In genomic region chr7:98427115-98427835, GRCm38 (mm10) we compare ENCODE assay signal across 23 mouse cellular contexts. TPM values are rescaled to one million over a fixed set of nuclear protein-coding genes. Genes with fewer than 3 reads are reported as not detected.
A peak's percentile ranks its signal among the peaks of the same experiment; 100 is the strongest.
DNase-seq lines count a peak whose midpoint lies in the region; ATAC-seq and TF ChIP-seq lines count a peak whose summit lies in the region.
"Had no signal": no experiment of that assay in that cellular context is flagged by ENCODE, and none has a peak within 500 bp of the region (broad histone marks: within the 10 kb centered on the region; RNA-seq: fewer than 3 reads in every experiment).

No protein-coding gene starts in this region.

- DNase-seq in forebrain, embryonic 11.5 days (ENCODE audit: low spot score), result peak; percentile 41
- no peak for DNase-seq in forebrain, embryonic 10.5 days (ENCODE audit: extremely low spot score, low spot score)
- peak; percentile 16 for DNase-seq in lung, postnatal 36 days
- DNase-seq in lung, postnatal 25 days (ENCODE audit: low spot score), result no peak
- peak; percentile 74 for DNase-seq in fibroblast of lung, adult 2 months (ENCODE audit: low read depth)
- DNase-seq in kidney, adult 2 months, result no peak
- no peak for DNase-seq in MN1 (ENCODE audit: low spot score)
- DNase-seq: adrenal gland, postnatal 10 days; kidney, postnatal 25 days; lung, embryonic 14.5 days; spleen, adult 18-20 months had no signal

- no peaks in the 10 kb centered on the region for H3K36me3 ChIP-seq in forebrain, embryonic 11.5 days (ENCODE audit: control insufficient read depth, insufficient read depth, low read length)
- no peaks in the 10 kb centered on the region for H3K36me3 ChIP-seq in forebrain, embryonic 10.5 days (replicated peaks)
- no peaks in the 10 kb centered on the region for H3K36me3 ChIP-seq in kidney, adult 2 months (ENCODE audit: control insufficient read depth, insufficient read depth, low read length)
- H3K36me3 ChIP-seq: heart, embryonic 15.5 days; hindbrain, embryonic 13.5 days; midbrain, embryonic 10.5 days had no signal

- H3K4me1 ChIP-seq in forebrain, embryonic 11.5 days (replicated peaks; ENCODE audit: control insufficient read depth, insufficient read depth, low read length), result no peaks in the 10 kb centered on the region
- H3K4me1 ChIP-seq in forebrain, embryonic 10.5 days, result peaks cover 20% of the 10 kb centered on the region
- H3K4me1 ChIP-seq in kidney, adult 2 months (ENCODE audit: control insufficient read depth, insufficient read depth, low read length), result no peaks in the 10 kb centered on the region
- H3K4me1 ChIP-seq: heart, embryonic 15.5 days had no signal

- no peak for ATAC-seq in forebrain, embryonic 11.5 days (replicated peaks; ENCODE audit: low FRiP score)
- peak; percentile 90 for ATAC-seq in monocyte, adult 5-6 weeks (replicated peaks; ENCODE audit: insufficient number of reproducible peaks, low FRiP score, low TSS enrichment, poor library complexity, severe bottlenecking)
- ATAC-seq: forebrain, embryonic 14.5 days; intestine, embryonic 16.5 days had no signal

- no peak for TF ChIP-seq POLR2A in kidney, adult 2 months (IDR thresholded peaks at IDR 0.05; ENCODE audit: low read depth, low read length)

- H3K4me2 ChIP-seq in forebrain, embryonic 11.5 days (ENCODE audit: low read depth, low read length, severe bottlenecking), result no peak overlapping the region
- H3K4me2 ChIP-seq: heart, embryonic 15.5 days; hindbrain, embryonic 13.5 days; liver, embryonic 11.5 days; lung, embryonic 14.5 days had no signal

- H3K9me3 ChIP-seq in forebrain, embryonic 11.5 days (ENCODE audit: control insufficient read depth, low read length), result no peaks in the 10 kb centered on the region; the same call in 1 of the 2 replicates
- H3K9me3 ChIP-seq in forebrain, embryonic 10.5 days, result no peaks in the 10 kb centered on the region
- H3K9me3 ChIP-seq: heart, embryonic 15.5 days; hindbrain, embryonic 13.5 days; midbrain, embryonic 10.5 days had no signal

- 90% methylated on average over 11 of the region's 11 CpGs for WGBS in forebrain, embryonic 11.5 days
- WGBS in forebrain, embryonic 10.5 days, result 87% methylated on average over 11 of the region's 11 CpGs
- WGBS in kidney, adult 2 months, result 70% methylated on average over 11 of the region's 11 CpGs

- TF ChIP-seq CTCF in kidney, adult 2 months (conservative IDR thresholded peaks at IDR 0.05; ENCODE audit: insufficient read depth, insufficient read length, low read depth, low read length), result no peak

- H3K27ac ChIP-seq in forebrain, embryonic 11.5 days (ENCODE audit: low read depth, low read length), result no peak overlapping the region
- H3K27ac ChIP-seq in forebrain, embryonic 10.5 days, result no peak overlapping the region
- H3K27ac ChIP-seq in kidney, adult 2 months (ENCODE audit: insufficient read depth, low read depth, low read length), result no peak overlapping the region
- H3K27ac ChIP-seq: heart, embryonic 15.5 days; hindbrain, embryonic 13.5 days; midbrain, embryonic 10.5 days; stomach, postnatal 0 days had no signal

- H3K9ac ChIP-seq in forebrain, embryonic 11.5 days (ENCODE audit: low read length), result no peak overlapping the region
- H3K9ac ChIP-seq: heart, embryonic 15.5 days; hindbrain, embryonic 13.5 days; lung, embryonic 14.5 days had no signal

- no peaks in the 10 kb centered on the region for H3K27me3 ChIP-seq in forebrain, embryonic 11.5 days (ENCODE audit: control insufficient read depth, insufficient read depth, low read length)
- no peaks in the 10 kb centered on the region for H3K27me3 ChIP-seq in forebrain, embryonic 10.5 days (ENCODE audit: poor library complexity, severe bottlenecking)
- H3K27me3 ChIP-seq in kidney, adult 2 months (replicated peaks; ENCODE audit: control insufficient read depth, insufficient read depth, low read length), result no peaks in the 10 kb centered on the region

- H3K4me3 ChIP-seq in forebrain, embryonic 11.5 days (ENCODE audit: low read depth, low read length), result no peak overlapping the region
- no peak overlapping the region for H3K4me3 ChIP-seq in forebrain, embryonic 10.5 days
- no peak overlapping the region for H3K4me3 ChIP-seq in kidney, adult 2 months (ENCODE audit: insufficient read depth, low read depth, low read length)
- H3K4me3 ChIP-seq: heart, embryonic 15.5 days; hindbrain, embryonic 13.5 days; midbrain, embryonic 10.5 days had no signal

RNA-seq across cellular contexts. Expression of gene Gucy2d, which starts 12.9 kb away (rescaled TPM):
- polyA plus RNA-seq in forebrain, embryonic 11.5 days (2014; fragmentation: Nextera tagmentation; extraction: Ambion mirVana), result not detected in 2 replicates
- not detected in 2 replicates for polyA plus RNA-seq in forebrain, embryonic 10.5 days (2016; fragmentation: Nextera tagmentation; extraction: Ambion mirVana)
- total RNA-seq in monocyte, adult 5-6 weeks (2017), result not detected in 3 replicates
- polyA plus RNA-seq in kidney, adult 2 months (2012; rRNA removed), result not detected in 2 replicates
- total RNA-seq: layer of hippocampus, postnatal 10 days; left cerebral cortex, postnatal 25 days had no signal
- polyA plus RNA-seq: cortical plate, adult 2 months; gonadal fat pad, adult 2 months; heart, embryonic 15.5 days; liver, embryonic 11.5 days; lung, embryonic 14.5 days; midbrain, embryonic 10.5 days had no signal

Comparison
In these comparisons a context has a peak if more than half of its experiments do, and no peak if none do; other contexts are left out.
1. DNase-seq: peak in forebrain, embryonic 11.5 days (single experiment), lung, postnatal 36 days (single experiment) and fibroblast of lung, adult 2 months (single experiment); none in forebrain, embryonic 10.5 days (single experiment), lung, postnatal 25 days (single experiment), kidney, adult 2 months (single experiment) and MN1 (single experiment).